Mouse (Mus musculus): ENCODE data around the gene Dpm1. TPM values are rescaled to one million over a fixed set of nuclear protein-coding genes. Genes with fewer than 3 reads are reported as not detected.

Gene Dpm1
- polyA plus RNA-seq, 1 experiment from 2014 or later = 61.1 TPM

- no peak for DNase-seq
- Histone ChIP-seq H3K4me1 (ENCODE audit: control insufficient read depth, insufficient read depth, low read length) (peaks cover 28% of the 10 kb centered on the region), H3K9ac (replicated peaks; ENCODE audit: low read length) (no peak overlapping the region), H3K27ac (replicated peaks; ENCODE audit: low read depth, low read length) (no peak overlapping the region), H3K4me3 (replicated peaks; ENCODE audit: low read depth, low read length) (no peak overlapping the region), H3K9me3 (ENCODE audit: control insufficient read depth, low read length) (no peaks in the 10 kb centered on the region), H3K27me3 (ENCODE audit: control insufficient read depth, insufficient read depth, low read length) (no peaks in the 10 kb centered on the region), H3K4me2 (ENCODE audit: low read length) (no peak overlapping the region), H3K36me3 (ENCODE audit: control insufficient read depth, insufficient read depth, low read length) (peaks cover 7% of the 10 kb centered on the region)
- no peak for ATAC-seq (ENCODE audit: low FRiP score, low TSS enrichment)
- WGBS = 97% methylated on average over 2 of the region's 2 CpGs
Observed at GRCm38 (mm10) chr2:168191856-168192255, 38.5 kb downstream of the Dpm1 start.

GRCm38 (mm10) chr2:168175946-168176345, 54.4 kb downstream of the Dpm1 start:
- no peak for ATAC-seq (ENCODE audit: low FRiP score, low TSS enrichment)
- Histone ChIP-seq H3K27ac (replicated peaks; ENCODE audit: low read depth, low read length) (no peak overlapping the region), H3K4me1 (ENCODE audit: control insufficient read depth, insufficient read depth, low read length) (no peaks in the 10 kb centered on the region), H3K36me3 (ENCODE audit: control insufficient read depth, insufficient read depth, low read length) (peaks cover 24% of the 10 kb centered on the region), H3K4me3 (replicated peaks; ENCODE audit: low read depth, low read length) (no peak overlapping the region), H3K9me3 (ENCODE audit: control insufficient read depth, low read length) (no peaks in the 10 kb centered on the region), H3K27me3 (ENCODE audit: control insufficient read depth, insufficient read depth, low read length) (no peaks in the 10 kb centered on the region), H3K4me2 (ENCODE audit: low read length) (no peak overlapping the region), H3K9ac (replicated peaks; ENCODE audit: low read length) (no peak overlapping the region)
- WGBS = 39% methylated on average over 7 of the region's 7 CpGs
- no peak for DNase-seq

GRCm38 (mm10) chr2:168170167-168170685, 60.2 kb downstream of the Dpm1 start:
- DNase-seq = peak; percentile 30
- H3K4me2 ChIP-seq (ENCODE audit: low read length) = 0 out of 2 replicates have a peak overlapping the region, but pooled peaks have one; percentile 12
- H3K4me3 ChIP-seq (replicated peaks; ENCODE audit: low read depth, low read length) = no peak overlapping the region
- H3K27me3 ChIP-seq (ENCODE audit: control insufficient read depth, insufficient read depth, low read length) = no peaks in the 10 kb centered on the region
- H3K4me1 ChIP-seq (ENCODE audit: control insufficient read depth, insufficient read depth, low read length) = 0 out of 2 replicates have a peak, but pooled peaks cover 6% of the 10 kb centered on the region
- H3K27ac ChIP-seq (replicated peaks; ENCODE audit: low read depth, low read length) = no peak overlapping the region
- H3K9me3 ChIP-seq (ENCODE audit: control insufficient read depth, low read length) = no peaks in the 10 kb centered on the region
- ATAC-seq (ENCODE audit: low FRiP score, low TSS enrichment) = no peak
- 10% methylated on average over 13 of the region's 13 CpGs for WGBS
- no peak overlapping the region for H3K9ac ChIP-seq (replicated peaks; ENCODE audit: low read length)
- 0 out of 2 replicates have a peak, but pooled peaks cover 7% of the 10 kb centered on the region for H3K36me3 ChIP-seq (ENCODE audit: control insufficient read depth, insufficient read depth, low read length)

GRCm38 (mm10) chr2:168169800-168170113, 60.6 kb downstream of the Dpm1 start:
- Histone ChIP-seq H3K9me3 (ENCODE audit: control insufficient read depth, low read length) (no peaks in the 10 kb centered on the region), H3K27ac (replicated peaks; ENCODE audit: low read depth, low read length) (no peak overlapping the region), H3K4me3 (replicated peaks; ENCODE audit: low read depth, low read length) (no peak overlapping the region), H3K27me3 (ENCODE audit: control insufficient read depth, insufficient read depth, low read length) (no peaks in the 10 kb centered on the region), H3K4me2 (ENCODE audit: low read length) (0 out of 2 replicates have a peak overlapping the region, but pooled peaks have one; percentile 12), H3K9ac (replicated peaks; ENCODE audit: low read length) (no peak overlapping the region), H3K4me1 (ENCODE audit: control insufficient read depth, insufficient read depth, low read length) (0 out of 2 replicates have a peak, but pooled peaks cover 6% of the 10 kb centered on the region), H3K36me3 (ENCODE audit: control insufficient read depth, insufficient read depth, low read length) (0 out of 2 replicates have a peak, but pooled peaks cover 6% of the 10 kb centered on the region)
- 4% methylated on average over 9 of the region's 9 CpGs for WGBS
- DNase-seq = no peak
- peak; percentile 8; the same call in 1 of the 2 replicates for ATAC-seq (ENCODE audit: low FRiP score, low TSS enrichment)

- H3K4me3 ChIP-seq (replicated peaks; ENCODE audit: low read depth, low read length) = no peak overlapping the region
- DNase-seq (no peak), ATAC-seq (ENCODE audit: low FRiP score, low TSS enrichment) (peak; percentile 11; the same call in 1 of the 2 replicates)
Observed at GRCm38 (mm10) chr2:168168892-168169799, 61.2 kb downstream of the Dpm1 start.

GRCm38 (mm10) chr2:168167781-168168180, 62.6 kb downstream of the Dpm1 start:
- Histone ChIP-seq H3K36me3 (ENCODE audit: control insufficient read depth, insufficient read depth, low read length) (no peaks in the 10 kb centered on the region), H3K4me2 (ENCODE audit: low read length) (no peak overlapping the region), H3K4me3 (replicated peaks; ENCODE audit: low read depth, low read length) (no peak overlapping the region), H3K27ac (replicated peaks; ENCODE audit: low read depth, low read length) (no peak overlapping the region), H3K27me3 (ENCODE audit: control insufficient read depth, insufficient read depth, low read length) (no peaks in the 10 kb centered on the region), H3K4me1 (ENCODE audit: control insufficient read depth, insufficient read depth, low read length) (0 out of 2 replicates have a peak, but pooled peaks cover 6% of the 10 kb centered on the region), H3K9ac (replicated peaks; ENCODE audit: low read length) (no peak overlapping the region), H3K9me3 (ENCODE audit: control insufficient read depth, low read length) (no peaks in the 10 kb centered on the region)
- no peak for DNase-seq
- ATAC-seq (ENCODE audit: low FRiP score, low TSS enrichment) = no peak
- WGBS = 53% methylated on average over 3 of the region's 3 CpGs

More at GRCm38 (mm10) chr2:168168892-168169799, 61.2 kb downstream of the Dpm1 start:
- H3K9me3 ChIP-seq (ENCODE audit: control insufficient read depth, low read length) = no peaks in the 10 kb centered on the region
- H3K4me2 ChIP-seq (ENCODE audit: low read length) = no peak overlapping the region
- H3K27me3 ChIP-seq (ENCODE audit: control insufficient read depth, insufficient read depth, low read length) = no peaks in the 10 kb centered on the region
- no peak overlapping the region; the same call in 1 of the 2 replicates for H3K9ac ChIP-seq (replicated peaks; ENCODE audit: low read length)
- H3K27ac ChIP-seq (replicated peaks; ENCODE audit: low read depth, low read length) = 0 out of 2 replicates have a peak overlapping the region, but pooled peaks have one; percentile 27
- WGBS = 29% methylated on average over 9 of the region's 9 CpGs
- H3K36me3 ChIP-seq (ENCODE audit: control insufficient read depth, insufficient read depth, low read length) = 0 out of 2 replicates have a peak, but pooled peaks cover 6% of the 10 kb centered on the region
- 0 out of 2 replicates have a peak, but pooled peaks cover 6% of the 10 kb centered on the region for H3K4me1 ChIP-seq (ENCODE audit: control insufficient read depth, insufficient read depth, low read length)

GRCm38 (mm10) chr2:168166750-168167460, 63.5 kb downstream of the Dpm1 start:
- Histone ChIP-seq H3K4me1 (ENCODE audit: control insufficient read depth, insufficient read depth, low read length) (peaks cover 7% of the 10 kb centered on the region; the same call in 1 of the 2 replicates), H3K27ac (replicated peaks; ENCODE audit: low read depth, low read length) (no peak overlapping the region), H3K36me3 (ENCODE audit: control insufficient read depth, insufficient read depth, low read length) (no peaks in the 10 kb centered on the region), H3K9ac (replicated peaks; ENCODE audit: low read length) (no peak overlapping the region), H3K4me2 (ENCODE audit: low read length) (no peak overlapping the region), H3K9me3 (ENCODE audit: control insufficient read depth, low read length) (no peaks in the 10 kb centered on the region), H3K4me3 (replicated peaks; ENCODE audit: low read depth, low read length) (no peak overlapping the region), H3K27me3 (ENCODE audit: control insufficient read depth, insufficient read depth, low read length) (no peaks in the 10 kb centered on the region)
- 45% methylated on average over 21 of the region's 21 CpGs for WGBS
- DNase-seq (no peak), ATAC-seq (ENCODE audit: low FRiP score, low TSS enrichment) (no peak)

GRCm38 (mm10) chr2:168161978-168162377, 68.4 kb downstream of the Dpm1 start:
- ATAC-seq (ENCODE audit: low FRiP score, low TSS enrichment) = no peak
- WGBS = 6% methylated on average over 14 of the region's 14 CpGs
- H3K9ac ChIP-seq (replicated peaks; ENCODE audit: low read length) = 0 out of 2 replicates have a peak overlapping the region, but pooled peaks have one; percentile 12
- H3K4me3 ChIP-seq (replicated peaks; ENCODE audit: low read depth, low read length) = peak overlapping the region; percentile 14
- 0 out of 2 replicates have a peak, but pooled peaks cover 9% of the 10 kb centered on the region for H3K27me3 ChIP-seq (ENCODE audit: control insufficient read depth, insufficient read depth, low read length)
- H3K4me2 ChIP-seq (ENCODE audit: low read length) = peak overlapping the region; percentile 38
- no peak for DNase-seq
- H3K36me3 ChIP-seq (ENCODE audit: control insufficient read depth, insufficient read depth, low read length) = no peaks in the 10 kb centered on the region
- peaks cover 14% of the 10 kb centered on the region for H3K4me1 ChIP-seq (ENCODE audit: control insufficient read depth, insufficient read depth, low read length)
- H3K27ac ChIP-seq (replicated peaks; ENCODE audit: low read depth, low read length) = no peak overlapping the region
- no peaks in the 10 kb centered on the region for H3K9me3 ChIP-seq (ENCODE audit: control insufficient read depth, low read length)

Data from midbrain, embryonic 14.5 days (tissue).